Mouse (Mus musculus): ENCODE results near the gene Pip4k2c.

DNA sequence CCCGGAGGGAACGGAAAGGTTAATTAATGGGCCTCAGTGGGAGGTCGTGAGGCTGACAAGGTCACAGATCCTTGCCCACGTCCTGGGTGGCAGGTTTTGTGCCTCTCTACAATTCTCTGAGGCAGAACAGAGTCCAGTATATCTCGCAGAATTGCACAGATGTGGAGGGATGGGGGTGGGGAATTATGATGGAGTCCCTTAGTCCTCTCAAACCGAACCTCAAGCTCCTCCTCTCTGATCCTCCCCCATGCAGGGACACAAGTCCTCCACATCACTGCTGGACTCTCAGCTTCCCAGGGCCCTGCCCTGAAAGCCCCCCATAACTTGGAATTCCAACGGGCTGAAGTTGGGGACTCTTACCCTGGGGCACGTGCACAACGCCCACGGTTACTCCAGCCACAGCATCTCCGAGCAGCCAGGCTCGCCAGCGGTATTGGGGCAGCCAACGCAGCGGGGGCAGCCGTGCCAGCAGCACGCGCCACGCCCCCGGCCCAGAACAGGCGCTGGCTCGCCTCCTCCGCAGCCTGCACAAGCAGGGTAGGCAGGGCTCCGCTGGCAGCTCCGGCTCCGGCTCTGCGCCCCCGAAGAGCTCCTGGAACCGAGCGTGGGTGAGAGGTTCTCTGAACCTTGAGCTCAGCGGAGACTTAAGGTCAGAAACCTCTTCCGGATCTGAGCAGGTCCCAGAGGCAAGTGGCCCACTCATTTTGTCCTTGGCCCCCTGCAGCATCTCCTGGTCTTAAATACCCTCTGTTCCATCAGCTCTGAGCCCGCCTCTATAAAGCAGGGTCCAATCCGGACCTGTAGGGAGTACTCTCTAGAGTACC is 31.3 kb downstream of the Pip4k2c start, which contains the start of gene Slc26a10:
- TF ChIP-seq CTCF (IDR thresholded peaks at IDR 0.05; ENCODE audit: borderline replicate concordance, insufficient read depth, low read depth, low read length) (no peak), POLR2A (IDR thresholded peaks at IDR 0.05; ENCODE audit: borderline replicate concordance, insufficient read depth, low read length) (no peak)
